Mouse (Mus musculus): Measurements from ENCODE around the gene Exoc3l2.
"Not testable (repeated sequence)": the region's sequence is repeated elsewhere in the genome, so short reads cannot be mapped to it uniquely, and the experiment has no call there.

The Exoc3l2 gene

GRCm38 (mm10) chr7:19489525-19489924 lies 26.4 kb downstream of the Exoc3l2 start:
- DNase-seq (ENCODE audit: low read depth, low spot score), result no peak

GRCm38 (mm10) chr7:19491731-19492130 lies 28.6 kb downstream of the Exoc3l2 start:
- DNase-seq (ENCODE audit: low read depth, low spot score), result no peak

GRCm38 (mm10) chr7:19494751-19495474 lies 31.8 kb downstream of the Exoc3l2 start:
- DNase-seq (ENCODE audit: low read depth, low spot score), result no peak

DNA sequence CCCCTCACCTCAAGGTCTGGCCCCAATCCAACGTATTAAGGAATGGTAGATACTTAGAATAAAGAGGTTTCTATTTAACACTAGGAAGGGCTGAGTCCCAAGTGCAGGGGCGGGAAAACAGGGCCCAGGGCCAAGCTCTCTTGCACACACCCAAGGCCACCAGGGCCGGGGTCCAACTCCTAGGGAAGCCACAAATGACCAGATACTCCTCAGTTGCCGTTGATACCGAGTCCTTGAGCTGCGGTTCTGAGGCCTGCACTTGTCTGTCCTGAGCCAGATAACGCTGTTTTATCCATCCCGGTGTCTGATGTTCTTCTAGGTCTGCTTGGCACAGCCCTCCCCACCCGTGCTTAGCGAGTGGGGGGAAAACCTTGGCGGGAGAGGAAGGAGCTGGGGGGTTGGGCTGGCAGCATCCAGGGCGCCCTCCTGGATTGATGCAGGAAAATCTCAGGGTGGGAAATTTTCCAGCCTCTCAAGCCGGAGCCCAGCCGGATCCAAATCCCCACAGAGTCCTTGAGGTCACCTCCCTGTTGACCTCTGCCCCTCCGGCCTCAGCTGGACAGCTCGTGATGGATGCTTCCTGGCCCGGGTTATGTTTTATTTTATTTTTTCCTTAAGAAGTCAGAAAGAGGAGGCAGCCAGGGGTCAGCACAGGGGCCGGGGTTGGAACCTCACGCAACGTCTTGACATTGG lies 32.5 kb downstream of the Exoc3l2 start:
- DNase-seq (ENCODE audit: low read depth, low spot score), result no peak

- DNase-seq (ENCODE audit: low read depth, low spot score), result peak; percentile 51
Observed at GRCm38 (mm10) chr7:19496214-19496555, 33.1 kb downstream of the Exoc3l2 start.

DNA sequence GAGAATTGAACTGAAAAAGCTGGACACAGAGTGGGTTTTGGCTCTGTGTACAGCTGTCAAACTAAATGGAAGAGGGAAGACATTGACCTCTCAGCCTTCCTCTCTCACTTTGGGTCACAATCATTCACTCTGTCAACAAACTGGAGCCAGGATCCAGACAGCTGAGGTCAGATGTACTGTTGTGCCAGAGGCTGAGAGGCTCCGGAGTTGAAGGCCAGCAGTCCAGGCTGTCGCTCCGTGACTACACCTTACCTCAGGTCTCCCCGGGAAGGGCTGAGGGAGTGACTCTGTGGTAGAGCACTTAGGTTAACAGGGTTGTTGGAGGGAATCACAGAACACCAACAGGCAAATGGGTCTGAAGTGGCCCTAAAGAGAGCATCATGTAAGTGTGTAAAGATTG lies 35.2 kb downstream of the Exoc3l2 start:
- no peak for DNase-seq (ENCODE audit: low read depth, low spot score)

- no peak for DNase-seq (ENCODE audit: low read depth, low spot score)
Observed at GRCm38 (mm10) chr7:19500420-19501363, 37.6 kb downstream of the Exoc3l2 start.

DNA sequence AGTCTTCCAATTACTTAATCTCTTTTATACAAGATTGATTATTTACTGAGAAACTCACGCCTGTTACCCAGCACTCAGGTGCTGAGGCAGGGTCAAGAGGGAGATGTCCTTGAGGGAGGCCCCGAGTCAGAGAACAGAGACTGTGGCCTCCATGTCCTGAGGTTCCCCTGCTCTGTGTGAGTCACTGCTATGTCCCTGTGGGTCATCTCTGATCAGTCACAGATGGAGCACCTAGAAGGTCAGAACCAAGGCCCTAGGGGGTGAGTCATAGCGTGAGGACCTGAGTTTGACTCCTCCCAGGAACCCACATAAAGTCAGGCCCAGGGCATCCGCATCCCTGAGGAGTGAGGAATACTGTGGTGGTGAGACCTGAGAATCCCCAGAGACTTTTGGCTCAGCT lies 38.5 kb downstream of the Exoc3l2 start:
- no peak for DNase-seq (ENCODE audit: low read depth, low spot score)

DNA sequence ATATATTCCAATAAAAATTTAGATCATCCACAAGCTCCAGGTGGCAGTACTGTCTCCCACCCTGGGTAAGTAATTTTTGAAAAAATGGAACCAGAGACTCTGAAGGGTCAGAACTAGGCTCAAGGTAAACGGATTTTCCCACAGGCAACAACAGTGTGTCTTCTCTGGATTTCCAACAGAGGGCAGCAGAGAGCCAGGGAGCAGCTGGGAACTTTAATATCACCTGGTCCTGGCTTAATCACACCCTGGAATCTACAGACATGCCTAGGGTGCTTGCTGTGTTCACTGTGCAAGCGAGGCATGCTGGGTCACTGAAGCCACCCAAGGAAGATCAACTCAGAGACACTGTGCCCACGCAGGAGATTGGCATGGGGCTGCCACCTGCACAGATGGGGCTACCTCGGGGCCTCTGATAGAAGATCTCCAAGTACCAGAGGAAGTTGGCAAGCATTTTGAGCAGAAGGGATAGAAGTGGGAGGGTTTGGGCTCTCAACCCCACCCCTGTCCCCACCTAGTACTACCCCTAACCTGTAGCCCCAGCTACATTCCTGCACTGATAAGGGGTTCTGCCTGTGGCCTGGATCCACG lies 40.4 kb downstream of the Exoc3l2 start:
- DNase-seq (ENCODE audit: low read depth, low spot score), result peak; percentile 78

GRCm38 (mm10) chr7:19506326-19506725 lies 43.2 kb downstream of the Exoc3l2 start:
- peak; percentile 67 for DNase-seq (ENCODE audit: low read depth, low spot score)

DNA sequence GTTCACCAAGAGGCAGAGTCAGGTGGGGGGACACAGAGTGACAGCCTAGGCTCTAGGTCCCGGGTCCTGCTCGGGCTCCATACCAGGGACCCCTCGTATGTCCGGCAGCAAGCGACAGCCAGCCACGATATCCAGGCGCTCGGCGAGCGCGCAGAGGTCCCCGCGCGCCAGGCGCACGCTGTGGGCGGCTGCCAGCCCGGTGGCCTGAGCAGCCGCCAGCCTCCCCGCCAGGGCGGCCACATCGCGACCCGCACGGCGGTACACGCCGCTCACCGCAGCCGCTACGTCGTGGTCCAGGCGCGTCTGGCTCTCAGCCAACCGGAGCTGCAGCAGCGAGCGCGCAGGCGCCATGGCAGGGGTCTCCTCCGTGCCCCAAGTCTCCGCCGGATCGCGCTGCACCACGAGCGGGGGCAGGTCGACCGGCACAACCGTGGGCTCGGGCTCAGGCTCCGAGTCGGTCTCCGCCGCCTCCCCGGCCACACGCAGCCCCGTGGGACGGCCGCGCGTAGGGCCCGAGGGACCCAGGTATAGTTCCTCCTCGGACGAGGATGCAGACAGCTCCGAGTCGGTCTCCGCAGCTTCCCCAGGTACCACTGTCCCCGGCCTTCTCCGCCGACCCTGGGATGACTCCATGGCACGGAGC lies 44.0 kb downstream of the Exoc3l2 start:
- DNase-seq (ENCODE audit: low read depth, low spot score), result peak; percentile 80

DNA sequence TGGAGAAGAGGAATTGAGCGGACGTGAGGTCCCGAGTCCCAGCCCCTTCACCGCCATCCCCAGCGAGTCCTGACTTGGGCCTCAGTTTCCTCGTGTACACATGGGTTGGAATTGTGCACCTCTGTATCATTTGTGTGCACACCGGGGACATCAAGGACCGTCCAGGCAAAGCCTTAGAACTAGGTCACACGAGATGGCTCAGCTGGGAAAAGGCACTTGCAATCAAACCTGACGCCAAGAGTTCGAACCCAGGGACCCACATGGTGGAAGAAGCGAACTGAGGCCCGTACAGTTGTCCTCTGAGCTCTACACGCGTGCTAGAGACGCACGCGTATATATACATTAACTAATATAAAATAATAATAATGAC lies 44.5 kb downstream of the Exoc3l2 start:
- DNase-seq (ENCODE audit: low read depth, low spot score), result no peak

DNA sequence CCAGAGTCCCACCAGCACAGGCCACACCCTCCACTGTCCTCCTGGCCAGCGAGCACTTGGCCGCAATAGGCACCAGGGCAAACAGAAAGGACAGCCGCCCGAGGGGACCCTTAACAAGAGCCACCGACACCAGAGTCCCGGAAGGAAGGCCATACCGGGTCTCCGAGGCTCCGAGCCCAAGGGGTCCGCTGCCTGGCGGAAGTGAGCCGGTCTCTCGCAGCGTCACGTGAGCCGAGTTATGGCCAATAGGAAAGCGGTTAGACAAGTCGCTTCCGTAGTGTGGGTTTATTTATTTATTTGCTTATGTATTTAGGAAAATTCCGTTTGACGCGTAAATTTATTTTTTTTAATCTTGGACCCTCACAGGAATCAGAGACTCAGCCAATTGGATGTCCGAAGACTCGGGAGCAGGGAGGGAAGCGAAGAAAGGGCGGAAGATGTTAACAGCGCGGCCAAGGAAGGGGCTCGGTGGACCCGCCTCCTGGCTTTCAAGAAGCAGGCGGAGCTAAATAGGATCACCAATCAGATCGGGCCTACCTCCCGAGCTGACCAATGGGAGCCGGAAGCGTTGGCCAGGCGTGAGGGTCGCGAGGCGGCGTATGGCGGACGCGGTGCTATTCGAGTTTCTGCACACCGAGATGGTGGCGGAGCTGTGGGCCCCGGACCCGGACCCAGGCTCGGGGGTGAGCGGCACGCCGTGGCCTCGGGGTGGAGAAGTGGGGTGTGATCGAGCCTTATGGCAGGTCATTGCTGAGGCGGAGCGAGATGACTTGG lies 45.2 kb downstream of the Exoc3l2 start, which contains the start of the genes Bloc1s3 and Trappc6a:
Gene Bloc1s3 (minus strand): TSS at position 218 of the 774 bp plus-strand sequence.
Gene Trappc6a (plus strand): TSS at position 246 of the 774 bp plus-strand sequence.
- peak; percentile 96 for DNase-seq (ENCODE audit: low read depth, low spot score)

DNA sequence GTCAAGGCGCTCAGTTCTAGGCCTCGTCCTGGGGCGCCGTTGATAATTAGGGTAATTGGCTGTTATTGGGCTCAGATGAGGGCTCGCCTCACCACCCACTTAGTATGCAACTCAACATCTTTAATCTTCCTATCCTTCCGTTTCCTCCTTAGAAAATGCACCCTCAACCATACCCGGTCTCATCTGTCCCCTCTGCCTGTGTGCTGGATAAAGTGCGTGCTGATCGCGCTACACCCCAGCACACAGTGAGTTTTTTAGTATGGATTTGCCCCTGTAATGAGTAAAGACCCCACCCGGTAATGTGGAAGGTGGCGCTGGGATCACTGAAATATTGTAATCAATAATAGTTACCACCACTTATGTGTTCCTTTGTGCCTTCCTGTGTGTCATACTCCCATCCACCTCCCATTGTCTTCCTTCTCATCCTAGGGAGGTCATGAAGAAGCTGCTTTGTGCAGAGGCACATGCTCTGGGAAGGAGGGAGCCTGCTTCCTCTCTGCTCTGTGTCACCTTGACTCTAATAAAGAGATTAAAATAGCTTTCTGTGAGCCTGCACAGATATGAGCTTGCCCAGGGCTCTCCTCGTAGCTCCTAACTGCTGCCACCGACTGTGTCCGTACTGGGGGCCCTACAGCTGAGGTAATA lies 45.9 kb downstream of the Exoc3l2 start:
- DNase-seq (ENCODE audit: low read depth, low spot score), result no peak

DNA sequence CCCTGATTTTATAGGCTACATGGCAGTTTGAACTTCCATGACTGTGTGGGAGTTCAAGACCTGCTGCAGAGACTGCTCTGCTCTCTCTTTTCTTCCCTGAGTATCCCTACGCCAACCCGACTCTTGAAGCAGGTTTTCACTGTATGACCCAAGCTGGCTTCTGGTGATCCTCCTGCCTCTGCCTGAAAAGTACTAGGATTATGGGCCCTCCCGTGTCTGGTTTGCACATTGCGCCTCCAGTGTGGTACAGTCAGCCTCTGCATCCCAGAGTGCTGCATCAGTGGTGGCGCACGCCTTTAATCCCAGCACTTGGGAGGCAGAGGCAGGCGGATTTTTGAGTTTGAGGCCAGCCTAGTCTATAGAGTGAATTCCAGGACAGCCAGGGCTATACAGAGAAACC lies 46.7 kb downstream of the Exoc3l2 start:
- DNase-seq (ENCODE audit: low read depth, low spot score), result peak; percentile 57

- not testable (repeated sequence) for DNase-seq (ENCODE audit: low read depth, low spot score)
Observed at GRCm38 (mm10) chr7:19511934-19512333, 48.8 kb downstream of the Exoc3l2 start.

DNA sequence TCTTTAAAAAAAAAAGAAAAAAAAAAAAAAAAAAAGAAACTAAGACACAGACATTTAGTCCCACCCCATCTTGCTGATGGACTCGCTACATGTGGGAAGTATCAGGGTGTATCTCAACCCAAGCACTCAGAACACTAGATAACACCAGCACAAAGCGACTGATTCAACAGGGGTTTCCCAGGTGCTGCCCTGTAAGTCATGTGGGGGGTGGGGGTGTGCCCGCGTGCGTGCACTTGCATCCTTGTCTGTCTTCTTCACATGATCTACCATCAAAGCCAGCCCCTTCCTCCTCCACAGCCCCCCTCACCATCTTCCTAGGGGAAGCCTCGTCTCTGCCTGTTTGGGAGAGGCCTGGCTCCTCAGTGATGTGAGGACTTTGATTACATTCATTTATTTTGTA lies 49.2 kb downstream of the Exoc3l2 start:
- DNase-seq (ENCODE audit: low read depth, low spot score), result no peak

GRCm38 (mm10) chr7:19517652-19518365 lies 54.7 kb downstream of the Exoc3l2 start, which contains the start of gene Nkpd1:
Gene Nkpd1 (plus strand): TSS chr7:19517838.
- DNase-seq (ENCODE audit: low read depth, low spot score), result peak; percentile 43

GRCm38 (mm10) chr7:19520032-19520431 lies 56.9 kb downstream of the Exoc3l2 start:
- DNase-seq (ENCODE audit: low read depth, low spot score), result no peak
